Mouse (Mus musculus) intestine, postnatal 0 days (tissue): ENCODE data around the gene Unc50. TPM values are rescaled to one million over a fixed set of nuclear protein-coding genes. Genes with fewer than 3 reads are reported as not detected.

ENCODE experiments used
- ATAC-seq: fragments of 200-750 bp; cut with Nextera tagmentation; 2 replicates; pipeline ENCODE4 v1.8.0; 2017; ENCODE audit warnings: mild to moderate bottlenecking, moderate TSS enrichment, moderate library complexity
- H3K27ac ChIP-seq: fragments of 300-500 bp; sonication (generic); 2 replicates; pipeline ENCODE4 v1.5.1; 2014; ENCODE audit warnings: mild to moderate bottlenecking, low read depth, low read length, moderate library complexity
- H3K27me3 ChIP-seq: fragments of 300-500 bp; sonication (generic); replicated peaks from 2 replicates; pipeline ENCODE4 v1.6.1; 2014; ENCODE audit warnings: low read length, mixed read lengths; ENCODE audit not compliant: control insufficient read depth, insufficient read depth
- H3K36me3 ChIP-seq: fragments of 300-500 bp; sonication (generic); 2 replicates; pipeline ENCODE4 v1.6.1; 2014; ENCODE audit warnings: mild to moderate bottlenecking, moderate library complexity; ENCODE audit not compliant: control insufficient read depth, insufficient read depth
- H3K4me1 ChIP-seq: fragments of 300-500 bp; sonication (generic); replicated peaks from 2 replicates; pipeline ENCODE4 v1.6.1; 2014; ENCODE audit warnings: antibody characterized with exemption, low read length, mixed read lengths; ENCODE audit not compliant: control insufficient read depth, insufficient read depth
- H3K4me2 ChIP-seq: fragments of 300-500 bp; sonication (generic); replicated peaks from 2 replicates; pipeline ENCODE4 v1.6.1; 2014; ENCODE audit warnings: low read depth, mild to moderate bottlenecking, moderate library complexity
- H3K4me3 ChIP-seq: fragments of 300-500 bp; sonication (generic); 2 replicates; pipeline ENCODE4 v1.5.1; 2014; ENCODE audit warnings: low read depth, low read length
- H3K9ac ChIP-seq: fragments of 300-500 bp; sonication (generic); 2 replicates; pipeline ENCODE4 v1.6.1; 2014; ENCODE audit warnings: mild to moderate bottlenecking, low read depth, low read length
- H3K9me3 ChIP-seq: fragments of 300-500 bp; sonication (generic); 2 replicates; pipeline ENCODE4 v1.6.1; 2016; ENCODE audit warnings: mixed run types; ENCODE audit not compliant: control insufficient read depth
- CTCF ChIP-seq: sonication (generic); IDR thresholded peaks from 2 replicates; pipeline ENCODE4 v1.5.1; 2016; ENCODE audit warnings: low read depth, mild to moderate bottlenecking, control low read depth, antibody characterized with exemption, moderate library complexity
- WGBS: fragments of 180-500 bp; shearing (Covaris S2); extraction: QIAGEN DNeasy Blood & Tissue Kit; methylation state at CpG from one replicate; pipeline ENCODE4 v1.1.7; 2014; 5-methylcytosine and 5-hydroxymethylcytosine counted together
- polyA plus RNA-seq: library from polyadenylated mRNA; unstranded; fragments of >200 nt; fragmentation: Nextera tagmentation; extraction: Ambion mirVana; gene quantifications from 2 replicates; pipeline ENCODE4 v1.2.1, GENCODE M21; 2015

The Unc50 gene
- polyA plus RNA-seq, 1 experiment from 2014 or later, result 132 TPM

GRCm38 (mm10) chr1:37466322-37466995 lies 36.5 kb downstream of the Unc50 start:
- 86% methylated on average over 3 of the region's 3 CpGs for WGBS
- H3K4me2 ChIP-seq, result no peak overlapping the region
- no peaks in the 10 kb centered on the region for H3K9me3 ChIP-seq
- ATAC-seq, result no peak
- no peaks in the 10 kb centered on the region for H3K27me3 ChIP-seq
- no peak overlapping the region for H3K4me3 ChIP-seq
- H3K4me1 ChIP-seq, result no peaks in the 10 kb centered on the region
- H3K36me3 ChIP-seq, result peaks cover 54% of the 10 kb centered on the region
- H3K9ac ChIP-seq, result no peak overlapping the region
- H3K27ac ChIP-seq, result no peak overlapping the region
- TF ChIP-seq CTCF, result peak; percentile 59

- no peaks in the 10 kb centered on the region for H3K4me1 ChIP-seq
- no peaks in the 10 kb centered on the region for H3K27me3 ChIP-seq
- H3K27ac ChIP-seq, result no peak overlapping the region
- peaks cover 46% of the 10 kb centered on the region for H3K36me3 ChIP-seq
- no peak for ATAC-seq
- no peak overlapping the region for H3K4me3 ChIP-seq
- WGBS, result 91% methylated on average over 4 of the region's 4 CpGs
- no peak for TF ChIP-seq CTCF
- no peaks in the 10 kb centered on the region for H3K9me3 ChIP-seq
- no peak overlapping the region for H3K9ac ChIP-seq
- no peak overlapping the region for H3K4me2 ChIP-seq
Measured at GRCm38 (mm10) chr1:37467806-37468205, 37.9 kb downstream of the Unc50 start.

DNA sequence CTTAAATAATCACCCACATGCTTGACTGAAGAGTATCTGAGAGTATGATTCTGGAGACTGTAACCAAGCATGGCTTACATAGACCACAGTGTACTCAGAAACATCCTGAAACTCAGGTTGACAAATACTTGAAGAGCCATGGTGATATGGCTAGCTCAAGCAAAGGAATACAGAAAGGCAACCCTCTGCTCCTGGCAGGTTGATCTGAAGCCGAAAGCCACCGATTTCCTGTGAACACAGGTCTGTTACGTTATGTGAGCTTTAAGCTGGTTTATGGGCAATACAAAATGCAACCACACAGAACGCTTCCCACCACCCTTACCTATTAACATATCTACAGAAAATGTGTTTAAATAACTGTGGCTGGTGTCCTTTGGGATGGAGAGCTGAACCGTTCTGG lies 39.1 kb downstream of the Unc50 start:
- no peaks in the 10 kb centered on the region for H3K9me3 ChIP-seq
- no peak overlapping the region for H3K9ac ChIP-seq
- H3K4me1 ChIP-seq, result no peaks in the 10 kb centered on the region
- no peak for ATAC-seq
- no peak for TF ChIP-seq CTCF
- no peak overlapping the region for H3K4me2 ChIP-seq
- H3K27me3 ChIP-seq, result no peaks in the 10 kb centered on the region
- peaks cover 42% of the 10 kb centered on the region for H3K36me3 ChIP-seq
- no peak overlapping the region for H3K27ac ChIP-seq
- H3K4me3 ChIP-seq, result no peak overlapping the region
- 92% methylated on average over 5 of the region's 5 CpGs for WGBS

- no peak for ATAC-seq
- Histone ChIP-seq H3K36me3 (peaks cover 23% of the 10 kb centered on the region), H3K27me3 (no peaks in the 10 kb centered on the region), H3K4me1 (peaks cover 4% of the 10 kb centered on the region; the same call in 1 of the 2 replicates), H3K9ac (no peak overlapping the region), H3K4me2 (no peak overlapping the region), H3K4me3 (no peak overlapping the region), H3K9me3 (no peaks in the 10 kb centered on the region), H3K27ac (no peak overlapping the region)
- TF ChIP-seq CTCF, result peak; percentile 62
- 83% methylated on average over 6 of the region's 6 CpGs for WGBS
Measured at GRCm38 (mm10) chr1:37471179-37472148, 41.5 kb downstream of the Unc50 start.

GRCm38 (mm10) chr1:37473251-37473650 lies 43.3 kb downstream of the Unc50 start:
- Histone ChIP-seq H3K9ac (no peak overlapping the region), H3K9me3 (no peaks in the 10 kb centered on the region), H3K4me3 (no peak overlapping the region), H3K36me3 (peaks cover 16% of the 10 kb centered on the region), H3K27me3 (no peaks in the 10 kb centered on the region), H3K4me1 (peaks cover 7% of the 10 kb centered on the region; the same call in 1 of the 2 replicates), H3K27ac (no peak overlapping the region), H3K4me2 (no peak overlapping the region)
- WGBS, result 79% methylated on average over 10 of the region's 10 CpGs
- ATAC-seq, result no peak
- no peak for TF ChIP-seq CTCF

DNA sequence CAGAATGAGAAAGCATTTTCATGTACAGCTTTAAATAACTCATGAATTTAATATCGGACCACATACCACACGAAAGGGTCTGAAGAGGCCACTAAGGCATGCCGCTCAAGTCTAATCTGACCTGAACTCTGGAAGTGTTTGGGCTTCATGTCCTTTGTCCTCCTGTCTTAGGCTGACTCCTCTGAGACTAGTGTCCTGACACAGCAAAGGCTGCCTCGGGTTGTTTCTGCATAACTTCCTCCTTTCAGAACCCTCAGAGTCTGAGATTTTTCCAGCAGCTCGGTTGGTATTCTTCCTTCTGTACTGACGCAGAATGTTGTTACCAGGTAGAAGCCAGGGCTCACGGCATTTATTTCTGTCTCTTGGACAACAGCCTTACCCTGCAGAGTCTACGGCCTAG lies 44.1 kb downstream of the Unc50 start:
- Histone ChIP-seq H3K9me3 (no peaks in the 10 kb centered on the region), H3K27me3 (no peaks in the 10 kb centered on the region), H3K4me1 (peaks cover 7% of the 10 kb centered on the region; the same call in 1 of the 2 replicates), H3K27ac (no peak overlapping the region), H3K36me3 (peaks cover 10% of the 10 kb centered on the region), H3K4me2 (no peak overlapping the region), H3K9ac (no peak overlapping the region), H3K4me3 (no peak overlapping the region)
- no peak for TF ChIP-seq CTCF
- WGBS, result 63% methylated on average over 8 of the region's 8 CpGs
- ATAC-seq, result no peak
